Mouse (Mus musculus): ENCODE measurements around the gene Gm28051.

- TF ChIP-seq CTCF (IDR thresholded peaks at IDR 0.05; ENCODE audit: borderline replicate concordance, control insufficient read depth, extremely low read depth, insufficient read depth, low read length, poor library complexity) (no peak), POLR2A (IDR thresholded peaks at IDR 0.05; ENCODE audit: control insufficient read depth, extremely low read depth, insufficient read depth, low read length, poor library complexity) (no peak)
These were observed 1.3 kb downstream of the Gm28051 start for GRCm38 (mm10) chr12:102756304-102756703.

Measured in thymus, adult 2 months (tissue).